Mouse (Mus musculus) adrenal gland, postnatal 14 days (tissue): ENCODE measurements around the gene Osbp2. TPM values are rescaled to one million over a fixed set of nuclear protein-coding genes. Genes with fewer than 3 reads are reported as not detected.
A peak's percentile ranks its signal among the peaks of the same experiment; 100 is the strongest.

Experiments used
- DNase-seq: peaks from one replicate; pipeline ENCODE4 v3.0.0; 2021; ENCODE audit warnings: mixed read lengths
- total RNA-seq: library from RNA; stranded (reverse); gene quantifications from 2 replicates; pipeline ENCODE4 v1.2.3, GENCODE M21; 2021

Osbp2 gene
- total RNA-seq, 1 experiment from 2014 or later, result 1.9 TPM

DNA sequence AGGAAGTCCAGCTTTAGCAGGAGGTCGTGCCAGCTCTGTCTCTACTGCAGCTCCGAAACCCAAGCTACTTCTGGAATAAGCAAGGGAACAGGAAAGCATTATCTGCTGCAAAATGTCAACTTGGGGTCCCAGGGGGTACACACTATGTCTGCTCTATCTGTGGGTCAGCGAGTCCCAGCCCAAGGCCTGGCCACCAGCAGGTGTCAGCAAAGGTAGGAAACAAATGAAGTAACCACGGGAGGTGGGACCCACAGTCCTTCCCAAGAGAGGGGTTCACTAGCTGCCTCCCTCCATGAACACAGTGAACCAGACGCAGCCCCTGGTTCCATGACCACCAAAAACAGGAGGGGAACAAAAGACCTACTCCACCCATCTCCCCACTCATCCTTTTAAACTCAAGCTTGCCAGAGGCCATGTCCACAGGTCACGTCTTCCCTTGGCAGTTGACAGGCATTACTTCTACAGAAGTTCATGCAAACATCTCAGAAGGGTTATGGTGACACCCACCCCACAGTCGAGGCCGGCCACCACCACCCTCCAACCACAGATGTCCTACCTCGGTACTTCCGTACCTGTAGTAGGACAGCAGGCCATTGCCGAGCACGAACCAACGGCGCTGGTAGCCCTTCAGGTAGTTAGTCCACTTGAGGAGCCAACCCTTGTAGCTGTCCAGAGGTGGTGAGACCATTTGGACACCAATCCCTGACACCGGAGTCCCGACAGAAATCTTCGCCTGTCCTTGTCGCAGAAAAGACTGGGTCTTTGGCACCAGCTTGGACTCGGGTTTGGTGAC, 846 bp downstream of the Osbp2 start:
- DNase-seq, result no peak

- DNase-seq, result no peak
Measured at GRCm38 (mm10) chr11:3860361-3860760, 3.3 kb downstream of the Osbp2 start.

DNA sequence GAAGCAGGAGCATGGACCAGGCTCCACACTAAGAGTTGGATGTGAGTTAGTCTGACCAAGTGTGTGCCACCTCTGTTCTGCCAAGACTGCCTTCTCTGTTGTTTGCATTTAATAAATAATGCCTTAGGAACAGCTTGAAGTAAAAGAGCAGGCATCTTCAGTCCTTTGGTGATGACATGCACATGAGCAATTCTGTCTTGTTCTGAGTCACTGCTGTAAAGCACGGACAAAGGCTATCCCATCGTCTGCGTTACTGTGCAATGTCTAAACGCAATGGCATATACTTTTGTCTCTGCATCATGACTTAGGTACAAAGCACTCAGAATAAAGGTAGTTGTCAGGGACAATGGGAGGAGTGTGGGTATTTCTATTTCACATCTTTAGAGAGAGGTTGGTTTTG, 3.9 kb downstream of the Osbp2 start:
- DNase-seq, result no peak

DNA sequence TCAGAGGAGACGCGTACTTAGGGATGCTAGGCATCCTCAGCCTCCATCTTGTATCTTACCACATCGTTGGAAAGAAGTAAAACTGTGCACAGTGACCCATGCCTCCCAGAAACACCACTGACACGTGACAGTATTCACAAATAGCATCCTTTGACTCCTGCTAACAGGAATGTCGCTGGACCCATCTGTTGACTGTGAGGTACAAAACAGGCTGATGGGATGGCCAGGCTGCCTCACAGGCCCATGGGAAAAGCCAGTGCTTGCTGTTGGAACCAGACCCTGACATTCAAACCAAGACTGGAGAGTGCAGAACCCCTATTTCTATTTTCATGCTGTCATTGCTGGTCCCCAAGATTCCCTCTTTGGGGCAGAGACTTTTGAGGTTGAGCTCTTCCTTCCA, 5.8 kb downstream of the Osbp2 start:
- DNase-seq, result no peak

- DNase-seq, result no peak
Measured at GRCm38 (mm10) chr11:3855846-3856245, 7.9 kb downstream of the Osbp2 start.

DNA sequence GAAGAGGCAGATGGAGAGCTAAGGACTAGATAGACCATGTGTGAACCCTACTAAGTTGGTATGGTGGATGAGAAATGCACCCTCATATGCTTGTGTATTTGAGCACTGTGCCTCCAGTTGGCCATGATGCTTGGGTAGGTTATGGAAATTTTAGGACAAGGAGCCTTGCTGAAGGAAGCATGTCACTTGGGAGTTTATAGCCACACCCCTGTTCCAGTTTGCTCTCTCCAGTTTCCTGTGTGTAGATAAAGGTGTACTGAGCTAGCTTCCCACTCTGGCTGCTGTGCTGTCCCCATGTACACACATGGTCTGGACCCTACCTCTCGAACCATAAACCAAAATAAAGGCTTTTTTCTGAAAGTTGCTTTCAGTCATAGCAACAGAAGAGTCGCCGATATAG, 9.5 kb downstream of the Osbp2 start:
- no peak for DNase-seq

DNA sequence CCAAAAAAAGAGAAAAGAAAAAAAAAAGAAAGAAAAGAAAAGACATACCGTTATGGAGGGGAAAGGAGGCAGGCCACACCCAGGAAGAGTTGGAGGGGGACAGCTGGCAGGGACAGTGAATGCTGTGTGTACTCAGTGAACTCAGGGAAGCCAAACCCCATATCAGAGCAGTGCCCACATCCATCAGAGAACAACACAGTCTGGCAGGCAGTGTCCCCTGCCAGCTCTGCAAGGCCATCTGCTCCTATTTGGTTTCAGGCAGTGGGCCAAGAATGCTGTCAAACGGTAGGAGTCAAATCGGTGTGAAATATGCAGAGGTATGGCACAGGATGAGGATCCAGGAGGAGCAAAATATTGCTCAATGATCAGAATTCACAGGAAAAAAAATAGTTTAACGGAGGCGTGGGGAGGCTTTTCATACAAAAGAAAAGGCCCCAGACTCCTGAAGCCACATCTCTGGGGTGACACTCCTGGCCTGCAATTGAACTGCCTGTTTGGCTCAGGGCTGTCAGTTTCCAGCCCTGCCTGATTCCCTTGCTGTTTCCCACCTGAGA, 10.1 kb downstream of the Osbp2 start:
- DNase-seq, result peak; percentile 83

DNA sequence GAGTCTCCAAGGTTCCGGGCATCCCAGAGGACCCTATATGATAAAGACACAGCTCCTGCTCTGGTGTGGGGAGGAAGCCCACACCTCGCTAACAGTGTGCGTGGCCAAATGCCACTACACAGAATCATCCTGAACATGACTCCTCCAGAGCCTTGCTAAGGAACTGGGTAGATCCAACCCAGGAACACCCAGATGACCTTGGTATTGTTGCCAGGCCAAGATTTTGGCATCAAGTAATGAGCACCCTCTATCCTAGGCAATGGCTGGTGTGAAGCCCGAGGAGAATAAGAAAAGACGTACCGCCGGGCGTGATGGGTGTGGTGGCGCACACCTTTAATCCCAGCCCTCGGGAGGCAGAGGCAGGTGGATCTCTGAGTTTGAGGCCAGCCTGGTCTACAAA, 10.7 kb downstream of the Osbp2 start:
- DNase-seq, result no peak

GRCm38 (mm10) chr11:3851872-3852271, 11.8 kb downstream of the Osbp2 start:
- DNase-seq, result no peak

DNA sequence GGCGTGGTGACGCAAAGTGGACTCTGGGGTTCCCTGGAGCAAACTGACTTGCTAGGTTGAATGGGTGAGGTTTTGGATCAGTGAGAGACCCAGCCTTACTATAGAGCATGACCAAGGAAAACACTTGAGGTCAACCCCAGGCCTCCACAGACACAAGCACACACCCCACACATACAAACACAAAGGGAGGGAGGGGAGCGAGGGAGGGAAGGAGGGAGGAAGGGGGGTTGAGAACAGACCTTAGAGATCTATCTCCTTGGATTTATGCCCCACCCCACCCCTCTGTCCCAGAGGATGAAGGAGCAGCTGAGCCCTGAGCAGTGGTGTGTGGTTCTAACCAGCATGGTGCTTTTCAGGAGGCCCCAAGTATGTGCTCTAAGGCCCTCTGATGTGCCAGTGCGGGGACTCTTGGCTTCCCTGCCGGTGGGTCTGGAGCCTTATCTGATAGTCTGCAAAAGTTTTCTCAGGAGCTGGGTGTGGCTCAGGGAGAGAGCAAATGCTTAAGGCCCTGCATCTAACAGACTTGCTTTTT, 12.9 kb downstream of the Osbp2 start:
- DNase-seq, result no peak

DNA sequence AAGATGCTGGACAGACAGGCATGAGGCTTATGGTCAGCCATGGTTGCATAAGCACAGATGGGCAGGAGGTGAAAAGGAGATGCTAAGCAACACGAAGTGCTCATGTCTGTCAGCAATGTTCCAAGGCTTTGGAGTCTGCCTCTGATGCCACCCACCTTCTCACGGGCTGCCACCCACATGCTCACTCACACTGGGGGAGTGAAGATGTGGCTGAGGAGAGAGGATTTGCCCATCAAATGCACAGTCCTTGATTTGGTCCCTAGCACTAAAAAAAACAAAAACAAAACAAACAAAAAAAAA, 13.4 kb downstream of the Osbp2 start:
- DNase-seq, result no peak

DNA sequence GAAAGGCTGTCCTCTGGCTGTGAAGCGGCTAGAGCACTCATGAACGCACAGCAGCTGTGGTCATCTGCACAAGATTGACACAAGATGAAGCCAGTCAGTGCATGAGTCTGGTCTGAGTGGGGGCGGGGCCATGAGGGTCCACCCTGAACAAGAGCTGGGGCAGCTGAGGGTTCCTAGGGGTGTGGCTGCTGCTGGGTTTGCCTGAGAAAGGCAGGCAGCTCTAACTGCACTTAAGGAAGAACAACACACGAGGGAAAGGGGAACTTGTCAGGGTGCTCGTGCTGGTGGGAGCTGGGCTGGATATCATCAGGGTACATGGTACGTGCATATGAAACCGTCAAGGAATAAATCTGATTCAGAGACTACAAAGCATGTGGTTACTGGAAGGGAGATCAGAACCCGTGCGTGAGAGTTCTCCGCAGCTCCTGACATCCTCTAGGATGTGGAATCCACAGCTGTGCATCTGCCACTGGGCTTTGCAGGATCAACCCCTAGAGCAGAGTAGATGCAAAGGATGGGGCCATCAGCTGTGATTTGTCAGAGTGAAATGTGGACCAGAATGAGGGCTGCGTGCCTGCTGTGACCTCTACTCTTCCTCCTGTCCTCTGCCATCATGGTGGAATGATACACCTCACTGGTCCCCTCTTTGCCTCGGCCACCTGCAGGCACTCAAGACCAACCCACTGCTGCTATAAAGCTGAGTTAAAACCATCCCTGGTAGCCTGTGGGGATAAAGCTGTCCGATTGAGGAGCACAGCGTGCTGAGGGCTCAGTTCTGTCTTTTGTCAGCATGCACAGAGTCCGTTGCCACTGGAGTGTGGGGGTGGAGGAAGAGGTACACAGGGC, 14.0 kb downstream of the Osbp2 start:
- DNase-seq, result no peak

- no peak for DNase-seq
Measured at GRCm38 (mm10) chr11:3846351-3846750, 17.4 kb downstream of the Osbp2 start.

DNA sequence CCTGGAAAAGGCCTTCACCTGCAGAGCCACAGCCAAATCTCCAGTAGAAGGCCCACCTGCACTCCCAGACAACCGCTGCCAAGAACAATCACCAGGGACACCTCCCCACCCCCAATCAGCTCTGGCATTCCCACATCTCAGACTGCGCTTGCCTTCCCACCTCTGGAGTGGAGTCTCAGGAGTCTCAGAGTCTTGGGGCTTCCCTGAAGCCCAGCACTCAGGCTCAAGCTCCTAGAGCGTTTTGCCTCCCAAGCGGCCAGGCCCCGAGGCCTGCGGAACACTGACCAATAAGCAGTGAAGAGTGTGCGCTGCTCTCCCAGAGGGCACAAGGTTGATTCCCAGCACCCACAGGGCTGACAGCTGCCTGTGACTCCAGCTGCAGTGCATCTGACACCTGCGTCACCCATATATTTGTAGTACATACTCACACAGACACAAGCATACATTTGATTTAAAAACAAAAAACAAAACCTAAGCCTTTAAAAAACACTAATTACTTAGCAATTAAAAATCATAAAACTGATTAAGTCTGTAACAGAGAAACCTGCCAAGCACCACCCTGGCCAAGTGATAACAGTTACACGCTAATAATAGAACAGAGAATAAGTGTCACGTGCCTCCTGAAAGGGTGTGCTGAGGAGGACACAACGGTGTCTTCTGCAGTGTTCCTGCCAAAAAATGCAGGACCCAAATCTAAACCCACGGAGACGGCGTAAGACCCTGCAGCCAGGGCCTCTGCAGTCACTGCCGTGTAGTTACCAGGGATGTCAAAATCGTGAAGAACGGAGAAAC, 19.6 kb downstream of the Osbp2 start:
- no peak for DNase-seq

DNA sequence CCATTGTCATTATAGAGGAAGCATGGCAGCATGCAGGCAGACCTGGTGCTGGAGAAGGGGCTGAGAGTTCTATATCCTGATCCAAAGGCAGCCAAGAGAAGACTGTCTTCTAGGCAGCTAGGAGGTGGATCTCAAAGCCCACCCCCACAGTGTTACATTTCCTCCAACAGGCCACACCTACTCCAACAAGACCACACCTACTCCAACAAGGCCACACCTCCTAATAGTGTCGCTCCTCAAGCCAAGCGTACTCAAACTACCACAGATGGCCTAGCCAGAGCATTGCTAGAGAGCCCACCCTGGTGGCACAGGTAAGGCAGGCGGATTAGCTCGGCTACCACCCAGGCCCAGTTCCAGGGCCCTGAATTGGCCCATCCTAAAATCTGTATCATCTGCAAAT, 28.4 kb downstream of the Osbp2 start:
- no peak for DNase-seq

- peak; percentile 60 for DNase-seq
Measured at GRCm38 (mm10) chr11:3834421-3835098, 29.1 kb downstream of the Osbp2 start.

GRCm38 (mm10) chr11:3833544-3834420, 29.9 kb downstream of the Osbp2 start:
- no peak for DNase-seq

GRCm38 (mm10) chr11:3832193-3832901, 31.4 kb downstream of the Osbp2 start:
- peak; percentile 38 for DNase-seq

GRCm38 (mm10) chr11:3829736-3830135, 34.0 kb downstream of the Osbp2 start:
- no peak for DNase-seq

GRCm38 (mm10) chr11:3824138-3824537, 39.6 kb downstream of the Osbp2 start:
- DNase-seq, result no peak
